Mouse (Mus musculus) E14TG2a.4 (cell line): ENCODE data around the gene Vpreb1.

Source experiments
- CTCF ChIP-seq: conservative IDR thresholded peaks from 2 replicates; pipeline ENCODE4 v1.5.1; 2014; ENCODE audit warnings: low read length
- POU5F1 ChIP-seq: IDR thresholded peaks from 2 replicates; pipeline ENCODE4 v1.6.1; 2014; ENCODE audit warnings: low read length, borderline replicate concordance

DNA sequence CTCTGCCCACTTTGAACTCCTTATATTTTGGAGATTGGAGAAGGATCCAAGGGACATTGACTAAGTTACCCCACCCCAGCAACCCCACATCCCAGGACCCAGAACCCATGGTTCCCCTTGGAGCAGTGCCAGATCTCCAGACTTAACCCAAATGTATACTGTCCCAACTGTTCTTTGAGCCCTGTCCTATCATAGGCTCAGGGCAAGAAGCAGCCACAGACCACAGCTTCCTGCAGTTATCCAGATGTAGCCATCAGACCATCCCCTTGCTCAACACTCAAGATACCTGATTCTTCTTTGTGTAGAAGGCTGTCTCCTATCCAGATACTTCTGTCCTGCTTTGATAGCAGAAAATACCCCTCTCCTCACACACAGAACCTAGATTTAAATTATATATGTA lies 5.4 kb downstream of the Vpreb1 start:
- TF ChIP-seq CTCF (no peak), POU5F1 (no peak)
